Mouse (Mus musculus): Measurements from ENCODE around the gene B3gnt9. TPM values are rescaled to one million over a fixed set of nuclear protein-coding genes. Genes with fewer than 3 reads are reported as not detected.

Gene B3gnt9
- total RNA-seq (2014; rRNA removed): 8.4 and 11.4 TPM in 2 replicates
- 6.6 and 6.8 TPM in 2 replicates for polyA plus RNA-seq (2015; fragmentation: Nextera tagmentation; extraction: Ambion mirVana)

GRCm38 (mm10) chr8:105254966-105255350 is at the start of gene B3gnt9:
Gene B3gnt9 (minus strand): TSS chr8:105255153.
- 4% methylated on average over 14 of the region's 14 CpGs for WGBS
- peak within 1 kb of the TSS; percentile 92 for H3K4me2 ChIP-seq (ENCODE audit: low read depth)
- H3K4me3 ChIP-seq (ENCODE audit: low read depth, low read length): peak within 1 kb of the TSS; percentile 56
- H3K36me3 ChIP-seq (ENCODE audit: insufficient read depth): peaks cover 32% of the 10 kb centered on the region
- H3K27me3 ChIP-seq (ENCODE audit: insufficient read depth, low read length): peaks cover 27% of the 10 kb centered on the region
- ATAC-seq (0 out of 2 replicates have a peak, but pooled peaks have one; percentile 17), DNase-seq (no peak)
- H3K27ac ChIP-seq (ENCODE audit: low read depth, low read length): no peak within 1 kb of the TSS
- peak within 1 kb of the TSS; percentile 73 for H3K9ac ChIP-seq
- H3K4me1 ChIP-seq (ENCODE audit: insufficient read depth): peaks cover 4% of the 10 kb centered on the region
- no peaks in the 10 kb centered on the region for H3K9me3 ChIP-seq (ENCODE audit: low read length)
- TF ChIP-seq CTCF (IDR thresholded peaks at IDR 0.05; ENCODE audit: low read depth): no peak

GRCm38 (mm10) chr8:105303874-105304273 is 48.9 kb upstream of the B3gnt9 start:
- Histone ChIP-seq H3K4me1 (ENCODE audit: insufficient read depth) (peaks cover 5% of the 10 kb centered on the region; the same call in 1 of the 2 replicates), H3K36me3 (ENCODE audit: insufficient read depth) (peaks cover 73% of the 10 kb centered on the region), H3K27ac (ENCODE audit: low read depth, low read length) (no peak overlapping the region), H3K9ac (no peak overlapping the region), H3K27me3 (ENCODE audit: insufficient read depth, low read length) (no peaks in the 10 kb centered on the region), H3K9me3 (ENCODE audit: low read length) (no peaks in the 10 kb centered on the region), H3K4me3 (ENCODE audit: low read depth, low read length) (no peak overlapping the region), H3K4me2 (ENCODE audit: low read depth) (no peak overlapping the region)
- DNase-seq (no peak), ATAC-seq (no peak)
- no peak for TF ChIP-seq CTCF (IDR thresholded peaks at IDR 0.05; ENCODE audit: low read depth)
- 86% methylated on average over 9 of the region's 9 CpGs for WGBS

- no peaks in the 10 kb centered on the region for H3K27me3 ChIP-seq (ENCODE audit: insufficient read depth, low read length)
- peaks cover 10% of the 10 kb centered on the region; the same call in 1 of the 2 replicates for H3K4me1 ChIP-seq (ENCODE audit: insufficient read depth)
- DNase-seq (no peak), ATAC-seq (no peak)
- no peaks in the 10 kb centered on the region for H3K9me3 ChIP-seq (ENCODE audit: low read length)
- H3K36me3 ChIP-seq (ENCODE audit: insufficient read depth): peaks cover 68% of the 10 kb centered on the region
- H3K4me2 ChIP-seq (ENCODE audit: low read depth): no peak overlapping the region
- H3K27ac ChIP-seq (ENCODE audit: low read depth, low read length): no peak overlapping the region
- H3K9ac ChIP-seq: no peak overlapping the region
- no peak for TF ChIP-seq CTCF (IDR thresholded peaks at IDR 0.05; ENCODE audit: low read depth)
- H3K4me3 ChIP-seq (ENCODE audit: low read depth, low read length): no peak overlapping the region
- 89% methylated on average over 8 of the region's 8 CpGs for WGBS
These were observed 48.4 kb upstream of the B3gnt9 start for GRCm38 (mm10) chr8:105303396-105303795.

- no peak overlapping the region for H3K4me3 ChIP-seq (ENCODE audit: low read depth, low read length)
- no peak overlapping the region for H3K4me2 ChIP-seq (ENCODE audit: low read depth)
- H3K27ac ChIP-seq (ENCODE audit: low read depth, low read length): no peak overlapping the region
- ATAC-seq (no peak), DNase-seq (no peak)
- peaks cover 47% of the 10 kb centered on the region for H3K36me3 ChIP-seq (ENCODE audit: insufficient read depth)
- no peaks in the 10 kb centered on the region for H3K9me3 ChIP-seq (ENCODE audit: low read length)
- 95% methylated on average over 8 of the region's 8 CpGs for WGBS
- no peaks in the 10 kb centered on the region for H3K27me3 ChIP-seq (ENCODE audit: insufficient read depth, low read length)
- H3K4me1 ChIP-seq (ENCODE audit: insufficient read depth): 0 out of 2 replicates have a peak, but pooled peaks cover 9% of the 10 kb centered on the region
- H3K9ac ChIP-seq: no peak overlapping the region
- no peak for TF ChIP-seq CTCF (IDR thresholded peaks at IDR 0.05; ENCODE audit: low read depth)
These were observed 45.0 kb upstream of the B3gnt9 start for GRCm38 (mm10) chr8:105299962-105300361.

GRCm38 (mm10) chr8:105298351-105299252 is 43.6 kb upstream of the B3gnt9 start:
- no peak for TF ChIP-seq CTCF (IDR thresholded peaks at IDR 0.05; ENCODE audit: low read depth)
- H3K27ac ChIP-seq (ENCODE audit: low read depth, low read length): no peak overlapping the region

GRCm38 (mm10) chr8:105297511-105298192 is 42.7 kb upstream of the B3gnt9 start, which contains the start of gene E2f4:
Gene E2f4 (plus strand): TSS chr8:105297663.
- Histone ChIP-seq H3K36me3 (ENCODE audit: insufficient read depth) (peaks cover 27% of the 10 kb centered on the region), H3K4me3 (ENCODE audit: low read depth, low read length) (peak within 1 kb of the TSS; percentile 96), H3K27ac (ENCODE audit: low read depth, low read length) (peak within 1 kb of the TSS; percentile 75), H3K4me1 (ENCODE audit: insufficient read depth) (0 out of 2 replicates have a peak, but pooled peaks cover 9% of the 10 kb centered on the region), H3K9ac (peak within 1 kb of the TSS; percentile 95), H3K9me3 (ENCODE audit: low read length) (no peaks in the 10 kb centered on the region), H3K4me2 (ENCODE audit: low read depth) (peak within 1 kb of the TSS; percentile 89), H3K27me3 (ENCODE audit: insufficient read depth, low read length) (no peaks in the 10 kb centered on the region)
- no peak for TF ChIP-seq CTCF (IDR thresholded peaks at IDR 0.05; ENCODE audit: low read depth)
- ATAC-seq: peak; percentile 97
- under 1% methylated on average over 58 of the region's 58 CpGs for WGBS
- DNase-seq: peak; percentile 93

More at GRCm38 (mm10) chr8:105298351-105299252, 43.6 kb upstream of the B3gnt9 start:
- Histone ChIP-seq H3K4me3 (ENCODE audit: low read depth, low read length) (peak overlapping the region; percentile 96), H3K9me3 (ENCODE audit: low read length) (no peaks in the 10 kb centered on the region), H3K27me3 (ENCODE audit: insufficient read depth, low read length) (no peaks in the 10 kb centered on the region), H3K9ac (peak overlapping the region; percentile 95), H3K4me1 (ENCODE audit: insufficient read depth) (0 out of 2 replicates have a peak, but pooled peaks cover 9% of the 10 kb centered on the region), H3K4me2 (ENCODE audit: low read depth) (peak overlapping the region; percentile 89), H3K36me3 (ENCODE audit: insufficient read depth) (peaks cover 35% of the 10 kb centered on the region)
- no peak for ATAC-seq
- 60% methylated on average over 18 of the region's 18 CpGs for WGBS
- DNase-seq: no peak

All from forebrain, postnatal 0 days (tissue).